25 mouse cellular contexts compared by ENCODE assay signal in genomic region chr8:105692449-105693182, GRCm38 (mm10). TPM values are rescaled to one million over a fixed set of nuclear protein-coding genes. Genes with fewer than 3 reads are reported as not detected.
DNase-seq lines count a peak whose midpoint lies in the region; ATAC-seq lines count a peak whose summit lies in the region.
"Had no signal": no experiment of that assay in that cellular context is flagged by ENCODE, and none has a peak within 500 bp of the region (broad histone marks: within the 10 kb centered on the region; RNA-seq: fewer than 3 reads in every experiment).

No protein-coding gene starts in this region.

- peaks cover 34% of the 10 kb centered on the region for H3K4me1 ChIP-seq in neural tube, embryonic 15.5 days

- no peak overlapping the region for H3K4me3 ChIP-seq in neural tube, embryonic 15.5 days (replicated peaks)

- WGBS in neural tube, embryonic 15.5 days: 97% methylated on average over 11 of the region's 11 CpGs

- peak; percentile 58 for DNase-seq in cerebellum, adult 11-12 months
- no peak for DNase-seq in cerebellum, postnatal 14 days
- peak; percentile 86 for DNase-seq in heart, adult 11 months
- DNase-seq in heart, postnatal 25 days (ENCODE audit: low spot score): no peak
- DNase-seq in kidney, adult 11 months: peak; percentile 12
- no peak for DNase-seq in kidney, adult 8-10 months
- DNase-seq in neural tube, embryonic 10.5 days (ENCODE audit: extremely low spot score, low spot score): no peak
- DNase-seq: adrenal gland, adult 8-10 months; adrenal gland, postnatal 36 days; B cell, adult 2 months; cerebellum, adult 11 months; forebrain, postnatal 0 days; gastrocnemius, postnatal 14 days had no signal

- ATAC-seq in neural tube, embryonic 15.5 days (ENCODE audit: low FRiP score): no peak
- ATAC-seq: CD4-positive, CD25-positive, alpha-beta regulatory T cell, adult 4 months had no signal

- H3K27ac ChIP-seq in neural tube, embryonic 15.5 days (replicated peaks): 0 out of 2 replicates have a peak overlapping the region, but pooled peaks have one; percentile 93
- H3K27ac ChIP-seq: embryonic facial prominence, embryonic 12.5 days; heart, embryonic 13.5 days had no signal

- peaks cover 17% of the 10 kb centered on the region for H3K36me3 ChIP-seq in neural tube, embryonic 15.5 days

- no peaks in the 10 kb centered on the region for H3K27me3 ChIP-seq in neural tube, embryonic 15.5 days (replicated peaks)

- no peak overlapping the region for H3K4me2 ChIP-seq in neural tube, embryonic 15.5 days

- intact Hi-C loops in heart, postnatal 25 days (cut with DNase I): no loop called here

- no peak overlapping the region for H3K9ac ChIP-seq in neural tube, embryonic 15.5 days (replicated peaks)
- H3K9ac ChIP-seq: embryonic facial prominence, embryonic 12.5 days; forebrain, embryonic 12.5 days; heart, embryonic 13.5 days had no signal

- no peaks in the 10 kb centered on the region for H3K9me3 ChIP-seq in neural tube, embryonic 15.5 days (replicated peaks)
- H3K9me3 ChIP-seq: forebrain, embryonic 12.5 days; G1E; heart, embryonic 13.5 days had no signal

RNA-seq across cellular contexts. Expression of gene Carmil2, which starts 6.5 kb away (rescaled TPM):
- under 1 TPM; 0.18 to 0.20 TPM for total RNA-seq in heart, postnatal 25 days (2021)
- 21.5 and 28.5 TPM in 2 replicates for polyA plus RNA-seq in neural tube, embryonic 15.5 days (2015; fragmentation: Nextera tagmentation; extraction: Ambion mirVana)

RNA-seq across cellular contexts. Expression of gene Acd, which starts 8.3 kb away (rescaled TPM):
- total RNA-seq in heart, postnatal 25 days (2021): 10 to 100 TPM; 11.1 to 13.7 TPM
- 81.1 and 89.4 TPM in 2 replicates for polyA plus RNA-seq in neural tube, embryonic 15.5 days (2015; fragmentation: Nextera tagmentation; extraction: Ambion mirVana)

RNA-seq across cellular contexts. Expression of gene Pard6a, which starts 8.3 kb away (rescaled TPM):
- 1 to 10 TPM; 8.4 to 9.1 TPM for total RNA-seq in heart, postnatal 25 days (2021)
- polyA plus RNA-seq in neural tube, embryonic 15.5 days (2015; fragmentation: Nextera tagmentation; extraction: Ambion mirVana): 47.9 and 59.6 TPM in 2 replicates

RNA-seq across cellular contexts. Expression of gene 4933405L10Rik, which starts 14.8 kb away (rescaled TPM):
- total RNA-seq in heart, postnatal 25 days (2021): not detected
- 0.22 and 0.35 TPM in 2 replicates for polyA plus RNA-seq in neural tube, embryonic 15.5 days (2015; fragmentation: Nextera tagmentation; extraction: Ambion mirVana)
- total RNA-seq: adrenal gland, adult 8-10 months; adrenal gland, postnatal 36 days; forebrain, postnatal 0 days; G1E; gastrocnemius, adult 18-20 months; gastrocnemius, postnatal 14 days; heart, adult 8-10 months; hindbrain, postnatal 0 days had no signal
- polyA plus RNA-seq: CD4-positive, CD25-positive, alpha-beta regulatory T cell, adult 4 months; gonadal fat pad, adult 2 months; heart, embryonic 13.5 days; heart, postnatal 0 days; intestine, embryonic 14.5 days had no signal

RNA-seq across cellular contexts. Expression of gene Enkd1, which starts 15.4 kb away (rescaled TPM):
- total RNA-seq in heart, postnatal 25 days (2021): 1 to 10 TPM; 2.0 to 2.4 TPM
- 13.9 and 16.2 TPM in 2 replicates for polyA plus RNA-seq in neural tube, embryonic 15.5 days (2015; fragmentation: Nextera tagmentation; extraction: Ambion mirVana)

Comparison
In these comparisons a context has a peak if more than half of its experiments do, and no peak if none do; other contexts are left out.
1. DNase-seq: peak in cerebellum, adult 11-12 months (single experiment), heart, adult 11 months (single experiment) and kidney, adult 11 months (single experiment); none in cerebellum, postnatal 14 days (0 of 2), heart, postnatal 25 days (single experiment), kidney, adult 8-10 months (0 of 2) and neural tube, embryonic 10.5 days (single experiment).